Mouse (Mus musculus) fibroblast of lung, adult 2 months (primary cell): ENCODE results near the gene Ddx54.

Experiments used
- DNase-seq: peaks from one replicate; pipeline ENCODE4 v3.0.0-alpha.2; 2011; ENCODE audit warnings: low read depth

Ddx54 gene

GRCm38 (mm10) chr5:120645851-120646250 is 33.3 kb downstream of the Ddx54 start:
- no peak for DNase-seq

DNA sequence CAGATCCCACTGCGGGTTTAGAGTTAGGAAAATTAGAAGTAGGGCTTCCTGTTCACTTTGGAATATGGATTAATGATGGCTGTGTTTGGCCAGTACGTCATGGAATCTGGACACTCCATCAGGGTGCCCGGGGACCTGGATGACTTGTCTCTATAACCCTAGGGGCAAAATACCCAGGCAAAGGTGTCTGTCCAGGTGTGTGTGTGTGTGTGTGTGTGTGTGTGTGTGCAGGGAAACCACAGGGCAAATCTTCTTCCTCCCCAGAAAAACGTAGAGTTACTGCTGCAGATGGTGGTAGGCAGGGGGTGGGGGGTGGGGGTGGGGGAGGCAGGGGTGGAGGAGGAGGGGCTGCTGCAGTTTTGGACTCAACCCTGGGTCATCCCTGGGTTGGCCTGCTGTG is 34.8 kb downstream of the Ddx54 start:
- no peak for DNase-seq

- no peak for DNase-seq
Measured at GRCm38 (mm10) chr5:120647814-120648491, 35.4 kb downstream of the Ddx54 start.

- DNase-seq = no peak
Measured at GRCm38 (mm10) chr5:120648569-120649373, 36.2 kb downstream of the Ddx54 start, which contains the start of gene Rasal1. Gene Rasal1, plus strand, starts transcription at chr5:120648812.

DNA sequence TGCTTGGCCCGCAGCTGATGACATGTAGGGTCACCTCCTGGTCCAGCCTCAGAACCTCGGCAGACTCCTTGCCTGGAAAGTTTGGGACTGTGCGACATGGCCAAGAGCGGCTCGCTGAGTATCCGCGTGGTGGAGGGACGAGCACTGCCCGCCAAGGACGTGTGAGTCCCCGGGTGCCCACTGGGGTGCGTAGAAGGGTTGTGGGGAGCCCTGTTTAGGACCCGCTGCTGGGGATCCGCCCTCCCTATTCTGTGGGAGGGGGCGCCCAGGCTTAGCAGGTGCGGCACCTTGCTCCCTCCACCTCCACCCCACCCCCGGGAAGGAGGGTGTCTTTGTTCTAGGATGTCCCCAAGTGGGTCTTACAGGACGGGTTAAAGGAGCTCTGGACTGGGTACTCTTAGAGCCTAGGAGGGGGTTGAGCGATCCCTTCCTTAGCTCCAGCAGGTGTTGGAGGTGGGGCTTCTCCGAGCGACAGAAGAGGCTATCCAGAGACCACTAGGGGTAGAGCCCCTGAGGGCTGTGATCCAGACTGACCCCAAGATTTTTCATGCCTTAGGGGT is 36.9 kb downstream of the Ddx54 start:
- no peak for DNase-seq

GRCm38 (mm10) chr5:120649938-120650337 is 37.4 kb downstream of the Ddx54 start:
- DNase-seq = no peak

GRCm38 (mm10) chr5:120651230-120651629 is 38.7 kb downstream of the Ddx54 start:
- no peak for DNase-seq

GRCm38 (mm10) chr5:120652915-120653701 is 40.6 kb downstream of the Ddx54 start:
- DNase-seq = no peak

DNA sequence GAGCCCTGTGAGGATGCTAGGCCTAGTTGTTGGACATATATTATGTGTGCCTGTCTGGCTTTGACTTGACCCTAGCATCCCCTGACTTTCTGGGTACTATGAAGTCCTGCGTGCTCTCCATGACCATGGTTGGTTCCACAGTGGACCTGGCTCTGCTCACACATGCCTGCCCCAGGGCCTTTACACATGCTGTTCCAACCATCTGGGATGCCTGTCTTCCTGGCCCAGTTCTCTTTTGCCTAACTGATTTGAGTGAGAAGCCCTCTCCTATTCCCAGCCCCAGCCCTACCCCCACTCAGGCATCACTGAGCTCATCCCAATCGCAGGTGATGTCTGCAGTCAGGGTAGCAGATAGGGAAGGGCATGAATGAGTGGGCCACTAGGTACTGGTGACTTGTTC is 41.3 kb downstream of the Ddx54 start:
- DNase-seq = no peak

- DNase-seq = no peak
Measured at GRCm38 (mm10) chr5:120656281-120656751, 43.8 kb downstream of the Ddx54 start.

DNA sequence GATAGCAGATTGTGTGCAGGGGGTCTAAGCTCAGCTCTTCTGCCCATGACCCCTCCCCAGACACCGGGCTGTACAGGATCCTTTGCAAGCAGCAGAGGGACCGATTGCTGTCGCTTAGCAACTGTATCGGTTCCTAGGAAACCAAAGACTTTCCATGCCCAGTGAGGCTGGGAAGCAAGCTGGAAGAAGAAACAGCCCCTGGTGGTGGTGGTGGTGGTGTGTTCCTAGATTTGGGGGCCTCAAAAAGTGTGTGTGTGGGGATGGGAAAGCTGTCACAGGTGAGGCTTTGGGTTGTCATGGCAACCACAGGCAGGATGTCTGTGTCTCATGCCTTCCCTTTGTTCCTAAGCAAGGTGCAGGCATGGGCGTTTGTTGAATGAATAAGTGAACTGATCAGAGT is 48.3 kb downstream of the Ddx54 start:
- DNase-seq = no peak

GRCm38 (mm10) chr5:120664888-120665287 is 52.3 kb downstream of the Ddx54 start:
- no peak for DNase-seq

- DNase-seq = no peak
Measured at GRCm38 (mm10) chr5:120668761-120669160, 56.2 kb downstream of the Ddx54 start.

DNA sequence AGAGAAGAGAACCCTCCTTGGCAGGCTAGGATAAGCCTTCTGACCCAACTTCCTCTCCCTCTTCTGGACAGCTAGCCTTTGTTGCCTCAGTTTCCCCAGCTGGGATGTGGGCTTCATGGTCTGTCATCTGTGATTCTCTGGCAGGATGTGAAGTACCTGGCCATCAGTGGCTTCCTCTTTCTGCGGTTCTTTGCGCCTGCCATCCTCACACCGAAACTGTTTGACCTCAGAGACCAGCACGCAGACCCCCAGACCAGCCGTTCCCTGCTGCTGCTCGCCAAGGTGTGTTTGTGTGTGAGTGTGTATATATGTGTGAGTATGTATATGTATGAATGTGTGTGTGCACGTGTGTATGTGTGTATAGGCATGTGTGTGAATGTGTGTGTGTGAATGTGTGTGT is 57.6 kb downstream of the Ddx54 start:
- no peak for DNase-seq

DNA sequence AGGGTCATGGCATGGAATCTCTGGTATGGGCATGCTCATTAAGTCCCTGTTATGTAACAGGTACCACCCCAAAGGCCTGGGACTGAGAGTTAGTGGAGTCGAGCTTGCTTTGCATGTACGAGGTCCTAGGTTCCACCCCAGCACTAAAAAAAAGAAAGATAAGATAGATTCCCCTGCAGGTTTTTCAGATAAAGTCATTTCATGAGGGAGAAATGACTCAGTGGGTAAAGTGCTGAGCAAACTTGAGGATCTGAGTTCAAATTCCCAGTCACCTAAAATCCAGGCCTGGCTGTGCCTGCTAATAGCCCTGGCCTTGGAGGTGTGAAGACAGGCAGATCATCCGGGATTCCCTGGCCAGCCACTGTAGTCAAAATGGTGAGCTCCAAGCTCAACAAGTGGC is 59.3 kb downstream of the Ddx54 start:
- no peak for DNase-seq

- DNase-seq = peak; percentile 44
Measured at GRCm38 (mm10) chr5:120673626-120674025, 61.1 kb downstream of the Ddx54 start.

GRCm38 (mm10) chr5:120674229-120675145 is 61.9 kb downstream of the Ddx54 start:
- no peak for DNase-seq

DNA sequence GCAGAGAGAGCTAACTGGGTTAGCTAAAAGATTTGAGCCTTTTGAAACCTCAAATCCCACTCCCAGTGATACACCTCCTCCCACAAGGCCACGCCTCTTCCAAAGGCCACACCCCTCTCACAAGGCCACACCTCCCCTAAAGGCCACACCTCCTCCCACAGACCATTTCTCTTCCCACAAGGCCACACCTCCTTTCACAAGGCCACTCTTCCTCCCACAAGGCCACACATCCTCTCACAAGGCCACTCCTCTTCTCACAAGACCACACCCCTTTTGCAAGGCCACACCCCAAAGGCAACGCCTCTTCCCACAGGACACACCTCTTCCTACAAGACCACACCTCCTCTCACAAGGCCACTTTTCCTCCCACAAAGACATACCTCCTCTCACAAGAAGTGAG is 65.0 kb downstream of the Ddx54 start:
- DNase-seq = no peak
